Mouse (Mus musculus): Measurements from ENCODE around the gene Sec24c.
"Not testable (repeated sequence)": the region's sequence is repeated elsewhere in the genome, so short reads cannot be mapped to it uniquely, and the experiment has no call there.

Gene Sec24c

DNA sequence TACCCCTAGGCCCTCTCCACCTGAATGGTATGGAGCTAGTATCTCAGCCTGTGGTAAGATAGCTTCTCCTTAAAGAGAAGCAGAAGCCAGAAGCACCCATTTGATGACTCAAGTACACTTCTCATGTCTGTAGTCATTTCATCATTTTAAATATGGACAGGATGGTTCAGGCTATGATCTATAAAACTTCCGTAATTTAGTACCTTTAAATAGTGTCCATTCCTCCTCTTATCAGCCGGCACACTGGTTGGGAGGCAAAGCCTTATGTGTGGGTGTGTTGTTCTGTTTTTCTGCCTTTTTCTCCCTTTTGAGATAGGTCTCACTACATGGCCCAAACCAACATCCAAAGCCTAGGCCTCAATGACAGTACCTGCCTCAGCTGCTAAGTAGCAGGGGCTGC, 24.4 kb downstream of the Sec24c start:
- no peak for DNase-seq (ENCODE audit: low spot score in 2 of 2)

DNA sequence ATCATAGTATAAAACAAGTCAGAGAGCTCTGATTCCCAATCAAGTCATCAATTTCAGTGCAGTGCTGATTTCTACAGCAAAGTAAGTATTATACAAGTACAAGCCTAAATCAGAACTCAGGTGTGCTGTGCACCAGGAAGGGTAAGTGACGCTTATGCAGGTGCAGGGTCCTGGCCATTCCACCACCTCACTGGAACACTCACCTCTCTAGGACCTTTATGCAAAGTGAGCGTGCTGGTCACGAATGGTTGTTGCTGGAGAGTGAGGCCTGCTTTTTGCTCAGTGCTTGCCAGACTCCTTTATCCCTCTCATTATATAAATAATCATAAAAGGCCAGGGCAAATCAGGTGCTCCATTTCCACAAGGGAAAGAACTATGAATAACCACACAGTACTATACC, 26.3 kb downstream of the Sec24c start:
- DNase-seq (ENCODE audit: low spot score in 2 of 2) = no peak

DNA sequence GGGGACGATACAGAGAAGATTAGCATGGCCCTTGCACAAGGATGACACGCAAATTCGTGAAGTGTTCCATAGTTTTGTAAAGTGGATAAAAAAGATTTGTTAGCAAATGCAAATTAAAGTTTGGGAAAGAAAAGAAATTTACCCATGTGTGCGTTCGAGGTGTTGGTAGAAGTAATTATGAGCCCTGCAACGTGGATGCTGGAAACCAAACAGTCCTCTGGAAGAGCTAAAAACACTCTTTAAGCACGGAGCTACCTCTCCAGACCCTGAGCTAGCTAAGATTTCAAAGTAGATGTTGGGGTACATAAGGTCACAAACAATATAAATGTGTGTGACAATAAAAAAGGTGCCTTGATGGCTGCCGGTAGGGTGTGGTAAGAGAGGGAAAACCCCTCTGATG, 27.4 kb downstream of the Sec24c start:
- no peak for DNase-seq (ENCODE audit: low spot score in 2 of 2)

DNA sequence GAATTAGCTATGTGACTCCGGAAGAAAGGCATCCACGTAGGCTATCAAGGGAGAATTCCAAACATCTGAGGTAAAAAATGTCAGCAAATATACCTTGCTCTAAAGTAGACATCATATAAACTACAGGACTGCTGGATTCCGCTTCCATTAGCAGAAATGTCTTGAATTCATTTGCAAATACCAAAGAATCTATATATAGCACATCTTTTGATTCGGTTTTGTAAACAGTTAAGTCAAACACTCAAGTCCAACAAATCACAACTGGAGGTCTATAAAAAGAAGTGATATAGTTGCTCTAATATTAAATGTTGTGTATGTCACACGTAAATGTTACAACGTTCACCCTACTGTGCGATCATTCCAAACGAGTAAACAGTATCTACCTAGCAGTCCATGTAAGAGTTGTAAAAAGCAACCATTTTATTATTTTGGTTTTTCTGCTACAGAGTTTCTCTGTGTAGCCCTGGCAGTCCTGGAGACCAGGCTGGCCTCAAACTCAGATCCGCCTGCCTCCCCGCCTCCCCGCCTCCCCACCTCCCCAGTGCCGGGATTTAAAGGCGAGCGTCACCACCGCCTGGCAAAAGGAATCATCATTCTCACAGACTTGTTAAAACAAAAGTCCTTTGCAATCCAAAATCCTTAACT, 28.1 kb downstream of the Sec24c start:
- DNase-seq (ENCODE audit: low spot score in 2 of 2) = no peak

DNA sequence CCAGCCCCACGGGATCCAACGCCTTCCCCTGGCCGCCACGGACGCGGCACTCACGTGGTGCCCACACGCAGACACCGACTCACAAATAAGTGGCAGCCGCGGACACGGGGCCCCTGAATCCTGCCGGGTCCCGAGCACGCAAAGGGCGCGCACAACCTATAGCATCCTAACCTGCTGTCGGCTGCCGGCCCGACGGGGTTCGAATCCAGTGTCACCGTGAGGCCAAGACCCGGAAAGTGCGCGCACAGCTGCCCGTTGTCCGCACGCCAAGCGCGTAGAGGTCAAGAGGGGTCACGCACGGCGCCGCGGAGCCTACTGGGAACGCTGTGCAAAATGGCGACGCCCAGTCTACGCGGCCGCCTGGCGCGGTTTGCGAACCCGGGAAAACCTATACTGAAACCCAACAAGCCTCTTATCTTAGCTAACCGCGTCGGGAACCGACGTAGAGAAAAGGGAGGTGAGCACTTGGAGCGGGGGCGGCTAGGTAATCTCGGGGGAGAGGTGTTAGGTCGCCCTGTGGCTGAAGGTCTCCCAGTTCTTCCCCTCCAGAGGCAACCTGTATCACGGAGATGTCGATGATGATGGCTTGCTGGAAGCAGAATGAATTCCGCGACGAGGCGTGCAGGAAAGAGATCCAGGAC, 28.8 kb downstream of the Sec24c start, which contains the start of gene Chchd1:
Gene Chchd1 (plus strand): TSS at position 266 of the 641 bp plus-strand sequence.
- DNase-seq (ENCODE audit: low spot score in 2 of 2) = peak in 1 of 2 experiments; percentile 92

DNA sequence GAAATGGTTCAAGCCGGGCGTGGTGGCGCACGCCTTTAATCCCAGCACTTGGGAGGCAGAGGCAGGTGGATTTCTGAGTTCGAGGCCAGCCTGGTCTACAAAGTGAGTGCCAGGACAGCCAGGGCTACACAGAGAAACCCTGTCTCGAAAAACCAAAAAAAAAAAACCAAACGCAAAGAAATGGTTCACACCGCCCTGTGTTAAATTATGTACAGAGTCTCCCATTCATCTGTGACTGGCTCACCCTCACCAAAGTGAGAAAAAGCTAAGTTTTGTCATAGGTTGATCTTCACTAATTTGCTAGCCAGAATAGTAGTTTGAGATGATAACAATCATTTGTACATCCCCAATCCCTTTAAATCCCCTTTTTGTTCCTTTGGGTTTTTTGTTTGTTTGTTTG, 29.4 kb downstream of the Sec24c start:
- DNase-seq (ENCODE audit: low spot score in 2 of 2) = not testable (repeated sequence)

DNA sequence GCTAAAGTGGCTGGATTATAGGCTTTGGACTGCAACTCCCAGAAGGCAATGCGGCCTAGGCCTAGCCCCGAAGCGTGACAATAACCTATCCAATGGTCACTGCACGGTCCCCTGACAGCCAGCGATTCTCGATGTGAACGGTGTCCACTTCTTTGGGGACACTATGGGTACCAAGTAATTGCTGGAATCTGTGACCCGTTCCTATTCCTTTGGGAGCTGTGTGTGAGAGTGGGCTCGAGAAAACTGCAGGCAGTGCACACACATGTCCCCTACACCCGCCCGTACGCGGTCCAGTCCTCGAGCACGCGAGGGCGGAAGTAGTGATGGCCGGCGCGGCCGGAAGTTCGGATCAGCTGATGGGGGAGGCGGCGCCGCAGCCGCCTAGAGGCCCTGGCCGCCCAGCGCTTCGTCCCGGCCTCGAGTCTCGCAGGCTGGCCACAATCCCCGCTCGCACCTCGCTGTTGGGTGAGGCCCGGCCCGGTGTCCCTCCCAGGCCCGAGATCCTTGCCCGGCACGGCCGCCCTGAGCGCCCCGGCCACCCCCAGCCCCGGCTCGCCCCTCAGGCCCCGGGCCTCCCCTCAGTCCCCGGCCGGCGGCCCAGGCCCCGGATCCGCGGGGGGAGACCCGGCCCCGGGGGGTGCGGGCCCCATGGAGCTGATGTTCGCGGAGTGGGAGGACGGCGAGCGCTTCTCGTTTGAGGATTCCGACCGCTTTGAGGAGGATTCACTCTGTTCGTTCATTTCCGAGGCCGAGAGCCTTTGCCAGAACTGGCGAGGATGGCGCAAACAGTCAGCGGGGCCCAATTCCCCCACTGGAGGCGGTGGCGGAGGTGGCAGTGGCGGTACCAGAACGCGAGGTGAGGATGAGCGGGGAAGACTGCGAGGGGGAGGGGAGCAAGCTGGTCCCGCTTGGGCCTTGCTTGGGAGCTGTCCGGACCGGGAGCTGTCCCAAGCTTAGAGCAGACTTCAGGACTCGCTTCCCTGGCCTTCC, 33.4 kb downstream of the Sec24c start, which contains the start of gene Zswim8:
Gene Zswim8 (plus strand): TSS at position 352 of the 990 bp plus-strand sequence.
- peak; percentile 74 to 89 for DNase-seq (ENCODE audit: low spot score in 2 of 2)

DNA sequence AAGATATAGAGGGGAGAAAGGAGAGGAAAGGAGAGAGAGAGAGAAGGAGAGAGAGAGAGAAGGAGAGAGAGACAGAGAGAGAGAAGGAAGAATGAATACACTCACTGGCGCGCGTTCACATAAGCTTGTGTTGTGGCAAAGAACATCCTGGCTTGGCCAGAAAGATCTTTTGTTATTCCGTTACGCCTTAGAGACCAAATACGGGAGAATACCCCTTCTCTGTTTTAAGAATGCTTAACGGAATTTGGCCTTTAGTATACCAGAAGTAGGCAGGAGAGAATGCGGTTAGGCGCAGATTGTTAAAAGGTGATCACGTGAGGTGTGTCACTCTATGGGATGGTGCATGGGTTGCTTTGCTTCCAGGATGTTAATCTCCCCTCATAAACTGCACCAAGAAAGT, 34.1 kb downstream of the Sec24c start:
- no peak for DNase-seq (ENCODE audit: low spot score in 2 of 2)

DNA sequence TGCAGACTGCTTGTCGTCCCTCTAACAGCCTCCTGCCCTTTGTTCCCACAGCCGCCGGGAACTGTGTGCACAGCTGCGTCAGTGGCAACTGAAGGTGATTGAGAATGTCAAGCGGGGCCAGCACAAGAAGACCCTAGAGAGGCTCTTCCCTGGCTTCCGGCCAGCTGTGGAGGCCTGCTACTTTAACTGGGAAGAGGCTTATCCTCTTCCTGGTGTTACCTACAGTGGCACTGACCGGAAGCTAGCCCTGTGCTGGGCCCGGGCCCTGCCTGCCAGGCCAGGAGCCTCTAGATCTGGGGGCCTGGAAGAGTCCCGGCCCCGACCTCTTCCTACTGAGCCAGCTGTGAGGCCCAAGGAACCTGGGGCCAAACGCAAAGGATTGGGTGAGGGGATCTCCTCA, 39.7 kb downstream of the Sec24c start:
- DNase-seq (ENCODE audit: low spot score in 2 of 2) = no peak

DNA sequence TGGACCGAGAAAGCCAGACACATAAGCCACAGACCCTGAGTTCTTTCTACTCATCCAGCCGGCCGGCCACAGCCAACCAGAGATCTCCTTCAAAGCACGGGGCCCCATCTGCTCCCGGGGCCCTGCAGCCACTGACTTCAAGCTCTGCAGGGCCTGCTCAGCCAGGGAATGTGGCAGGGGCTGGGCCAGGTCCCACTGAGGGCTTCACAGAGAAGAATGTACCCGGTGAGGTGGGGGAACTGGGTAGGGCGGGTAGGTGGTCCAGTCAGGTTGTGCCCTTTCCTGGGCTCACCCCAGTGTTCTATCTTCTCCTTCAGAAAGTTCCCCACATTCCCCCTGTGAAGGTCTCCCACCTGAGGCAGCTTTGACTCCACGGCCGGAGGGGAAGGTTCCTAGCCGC, 44.3 kb downstream of the Sec24c start:
- DNase-seq (ENCODE audit: low spot score in 2 of 2) = no peak

DNA sequence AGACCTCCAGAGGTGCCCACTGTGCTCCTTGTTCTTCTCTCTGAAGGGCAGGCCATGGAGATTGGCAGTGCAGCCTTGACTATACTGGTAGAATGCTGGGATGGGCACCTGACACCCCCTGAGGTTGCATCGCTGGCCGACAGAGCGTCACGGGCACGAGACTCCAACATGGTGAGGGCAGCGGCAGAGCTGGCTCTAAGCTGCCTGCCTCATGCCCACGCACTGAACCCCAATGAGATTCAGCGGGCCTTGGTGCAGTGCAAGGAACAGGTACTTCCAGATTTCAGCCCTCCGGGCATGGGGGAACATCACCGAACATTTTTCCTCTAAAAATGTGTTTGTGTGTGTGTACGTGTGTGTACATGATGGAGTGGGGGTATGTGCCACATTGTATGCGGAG, 45.7 kb downstream of the Sec24c start:
- DNase-seq (ENCODE audit: low spot score in 2 of 2) = no peak

DNA sequence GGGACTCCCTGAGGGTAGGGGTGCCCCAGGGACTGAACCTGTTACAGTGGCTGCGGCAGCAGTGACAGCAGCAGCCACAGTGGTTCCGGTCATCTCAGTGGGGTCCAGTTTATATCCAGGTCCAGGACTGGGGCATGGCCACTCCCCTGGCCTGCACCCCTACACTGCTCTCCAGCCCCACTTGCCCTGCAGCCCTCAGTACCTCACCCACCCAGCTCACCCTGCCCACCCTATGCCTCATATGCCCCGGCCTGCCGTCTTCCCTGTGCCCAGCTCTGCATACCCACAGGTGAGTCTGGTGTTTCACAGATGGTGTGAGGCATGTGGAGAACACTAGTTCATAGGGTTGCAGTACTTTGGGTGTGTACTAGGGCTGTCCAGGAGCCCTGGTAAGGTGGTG, 47.3 kb downstream of the Sec24c start:
- DNase-seq (ENCODE audit: low spot score in 2 of 2) = no peak

DNA sequence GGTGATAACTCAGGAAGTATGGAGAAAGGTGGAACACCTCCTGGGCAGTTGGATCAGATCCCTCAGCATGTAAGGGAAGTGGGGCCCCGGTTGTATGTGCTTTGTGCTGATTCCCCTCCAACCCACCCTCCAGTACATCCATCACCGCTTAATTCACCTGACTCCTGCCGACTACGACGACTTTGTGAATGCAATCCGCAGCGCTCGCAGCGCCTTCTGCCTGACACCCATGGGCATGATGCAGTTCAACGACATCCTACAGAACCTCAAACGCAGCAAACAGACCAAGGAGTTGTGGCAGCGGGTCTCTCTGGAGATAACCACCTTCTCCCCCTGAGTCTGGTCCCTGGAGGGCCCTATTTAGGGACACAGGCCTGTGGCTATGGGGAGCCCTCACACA, 48.9 kb downstream of the Sec24c start:
- DNase-seq (ENCODE audit: low spot score in 2 of 2) = no peak

DNA sequence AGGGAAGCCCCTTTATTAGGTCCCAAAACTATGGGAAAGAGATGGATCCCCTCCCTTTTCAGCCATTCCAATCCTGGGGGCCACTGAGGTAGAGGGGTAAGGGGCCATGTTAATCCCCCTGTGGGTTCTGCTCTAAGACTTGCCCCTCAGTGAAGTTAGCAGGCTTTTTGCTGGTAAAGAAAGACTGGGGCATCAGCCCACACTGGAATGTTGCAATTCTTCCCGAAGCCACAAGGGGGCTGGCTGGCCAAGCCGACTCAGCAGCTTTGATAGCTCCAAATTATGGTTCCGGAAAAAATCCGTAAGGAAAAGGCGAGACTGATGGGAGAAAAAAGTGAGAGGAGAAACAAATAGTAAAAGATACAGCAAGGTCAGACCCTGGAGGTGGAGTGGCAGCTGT, 49.9 kb downstream of the Sec24c start:
- DNase-seq (ENCODE audit: low spot score in 2 of 2) = peak in 1 of 2 experiments; percentile 69

DNA sequence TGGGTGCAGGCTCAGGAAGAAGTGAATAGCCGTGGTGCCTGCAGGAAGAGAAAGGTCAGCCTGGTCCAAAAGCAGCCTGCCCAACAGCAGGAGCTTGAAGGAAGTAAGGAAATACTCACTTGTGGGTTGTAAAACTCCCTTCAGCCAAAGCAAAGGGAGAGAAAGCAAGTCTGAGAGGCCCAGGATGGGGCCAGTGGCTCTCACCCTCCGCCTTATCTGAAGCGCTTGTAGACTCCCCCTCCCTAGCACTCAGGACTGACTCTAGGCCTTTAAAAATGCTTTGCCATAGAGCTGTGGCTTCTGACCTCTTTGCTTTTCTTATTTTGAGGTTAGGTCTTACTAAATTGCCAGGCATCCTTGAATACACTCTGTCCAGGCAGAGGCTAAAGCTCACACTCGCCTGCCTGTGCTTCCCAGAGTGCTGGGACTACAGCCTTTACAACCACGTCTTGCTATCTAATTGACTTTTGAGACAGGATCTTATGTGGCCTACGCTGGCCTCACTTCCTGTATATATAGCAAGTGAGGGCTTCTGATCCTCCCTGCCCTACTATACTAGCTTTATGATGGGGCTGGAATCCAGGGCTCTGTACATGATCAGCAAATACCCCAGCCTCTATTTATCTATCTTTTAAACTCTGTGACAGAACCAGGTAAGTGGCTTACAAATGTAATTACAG, 51.7 kb downstream of the Sec24c start:
- DNase-seq (ENCODE audit: low spot score in 2 of 2) = no peak

DNA sequence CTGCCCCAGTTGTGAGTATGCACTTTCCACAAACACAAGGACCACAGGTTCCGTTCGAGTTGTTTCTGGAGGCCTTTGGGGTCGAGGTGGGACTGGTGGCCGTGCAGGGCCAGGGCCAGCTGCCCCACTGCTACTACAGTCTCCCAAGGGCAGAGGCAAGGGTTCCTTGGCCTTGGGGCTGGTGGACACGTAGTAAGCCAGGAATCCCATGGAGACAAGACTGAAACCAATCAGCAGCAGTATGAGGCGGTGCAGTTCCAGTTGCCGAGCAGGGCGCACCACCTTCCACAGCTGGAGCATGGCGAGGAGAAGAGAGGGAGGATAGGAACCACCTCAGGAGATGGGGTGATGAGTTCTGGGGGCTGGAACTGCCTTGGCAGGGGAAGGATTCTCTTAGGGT, 55.8 kb downstream of the Sec24c start:
- no peak for DNase-seq (ENCODE audit: low spot score in 2 of 2)

DNA sequence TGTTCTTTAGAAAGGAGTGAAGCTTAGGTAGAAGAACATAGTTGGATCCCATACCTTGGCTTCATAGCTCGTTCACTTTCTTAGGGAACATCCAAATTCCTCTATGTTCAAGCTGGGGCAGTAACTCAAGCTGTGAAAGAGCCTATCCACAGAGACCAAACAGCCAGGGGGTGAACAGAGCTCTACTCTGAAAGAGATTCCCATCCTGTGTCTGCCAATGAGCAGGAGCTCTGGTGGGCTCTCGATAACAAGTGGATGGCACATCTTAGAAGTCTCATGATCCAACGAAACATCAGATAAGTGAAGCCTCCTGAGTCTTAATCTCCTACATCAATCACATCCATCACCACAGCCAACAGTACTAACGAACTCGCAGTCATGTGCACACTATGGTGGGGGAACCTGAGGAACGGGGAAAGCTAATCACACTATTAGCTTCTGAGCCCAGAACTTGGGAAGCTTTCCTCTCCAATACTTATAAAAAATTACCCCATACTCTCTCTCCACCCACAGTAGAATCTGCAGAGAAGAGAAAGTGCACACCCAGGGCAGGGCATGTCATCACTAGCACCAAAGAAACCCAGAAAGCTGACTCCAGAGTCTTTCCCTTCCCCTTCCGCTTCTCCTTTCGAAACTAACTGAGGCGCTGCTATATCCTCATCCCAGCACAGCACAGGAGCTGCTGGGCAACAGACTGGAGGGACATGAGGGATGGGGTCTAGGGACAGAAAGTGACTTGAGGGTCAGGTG, 56.9 kb downstream of the Sec24c start:
- no peak for DNase-seq (ENCODE audit: low spot score in 2 of 2)

DNA sequence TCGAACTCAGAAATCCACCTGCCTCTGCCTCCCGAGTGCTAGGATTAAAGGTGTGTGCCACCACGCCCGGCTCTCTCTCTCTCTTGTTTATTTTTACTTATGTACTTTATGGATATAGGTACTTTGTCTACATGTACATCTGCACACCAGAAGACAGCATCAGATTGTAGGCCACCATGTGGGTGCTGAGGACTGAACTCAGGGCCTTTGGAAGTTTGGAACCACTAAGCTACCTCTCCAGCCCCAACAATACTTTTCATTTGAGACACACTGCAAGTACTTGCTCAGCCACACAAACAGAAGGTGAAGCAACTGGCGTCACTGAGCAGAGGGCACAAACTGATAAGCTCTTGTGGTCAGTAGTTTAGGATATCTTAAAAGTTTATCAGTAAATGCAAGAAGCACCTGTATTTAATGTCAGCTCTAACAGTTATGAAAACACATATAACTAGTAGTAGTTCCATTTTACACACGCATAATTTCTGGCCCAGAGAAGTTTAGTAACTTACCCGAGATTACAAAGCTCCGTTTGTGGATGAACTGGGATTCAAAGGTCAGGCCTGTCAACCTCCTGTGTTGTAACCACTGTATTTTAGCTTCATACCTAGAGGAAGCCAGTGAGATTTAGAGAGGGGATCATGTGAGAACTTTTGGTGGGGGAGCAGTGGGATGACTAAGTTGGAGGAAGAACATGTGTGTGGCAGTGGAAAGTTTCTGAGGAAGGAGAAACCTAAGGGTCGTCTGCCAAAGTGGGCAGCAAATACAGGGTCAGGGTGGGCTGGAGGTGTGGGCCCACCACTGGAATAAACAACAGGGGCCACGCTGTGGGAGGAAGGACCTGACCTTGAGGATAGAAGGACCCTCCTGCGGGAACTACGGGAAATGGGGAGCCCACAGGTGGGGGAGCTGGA, 59.2 kb downstream of the Sec24c start:
- DNase-seq (ENCODE audit: low spot score in 2 of 2) = no peak

DNA sequence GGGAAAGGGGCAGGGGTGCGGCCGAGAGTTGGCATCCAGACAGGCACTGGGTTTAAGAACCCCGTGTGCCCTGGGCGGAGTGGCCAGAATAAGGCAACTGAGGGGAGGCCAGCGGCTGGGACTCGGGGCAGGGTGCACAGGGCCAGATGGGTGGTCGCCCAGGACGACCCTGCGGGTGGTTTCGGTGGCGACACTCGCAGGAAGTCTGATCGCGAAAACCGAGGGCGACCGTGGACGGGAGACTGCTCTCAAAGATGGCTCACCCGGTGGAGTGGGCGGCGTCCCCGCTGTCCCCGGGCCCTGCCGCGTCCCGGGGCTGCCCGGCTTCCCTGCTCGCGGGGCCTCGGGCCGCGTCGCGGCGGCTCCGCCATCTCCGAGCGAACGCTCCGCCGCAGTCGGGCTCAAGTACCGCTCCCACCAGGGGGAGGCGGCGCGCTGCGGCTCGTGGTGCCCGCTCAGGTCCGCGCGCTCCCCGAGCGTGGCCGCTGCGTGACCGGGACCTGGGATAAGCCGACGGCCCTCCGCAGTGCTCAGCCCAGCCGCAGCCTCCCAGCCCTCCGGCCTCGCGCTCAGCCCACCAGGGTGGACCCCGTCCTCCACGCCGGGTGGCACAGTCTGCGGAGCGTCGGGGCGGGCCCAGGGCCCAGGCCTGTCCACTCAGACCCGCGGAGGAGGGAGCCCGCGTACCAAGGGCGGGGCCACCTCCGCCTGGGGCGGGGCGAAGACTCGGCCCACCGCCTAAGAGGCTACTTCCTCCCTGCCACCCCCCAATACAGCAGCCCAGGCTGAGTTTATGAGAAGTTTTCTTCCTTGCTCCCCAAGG, 60.1 kb downstream of the Sec24c start, which contains the start of gene Ndst2:
Gene Ndst2 (minus strand): TSS at position 611 of the 823 bp plus-strand sequence.
- peak; percentile 62 to 82 for DNase-seq (ENCODE audit: low spot score in 2 of 2)

All from left cerebral cortex, adult 9 months (tissue).